Mouse (Mus musculus) lung, postnatal 0 days (tissue): ENCODE measurements around the gene Evi2b. TPM values are rescaled to one million over a fixed set of nuclear protein-coding genes. Genes with fewer than 3 reads are reported as not detected.

Experiments used
- ATAC-seq: fragments of 200-750 bp; cut with Nextera tagmentation; 2 replicates; pipeline ENCODE4 v1.8.0; 2017; ENCODE audit warnings: moderate library complexity
- DNase-seq: peaks from one replicate; pipeline ENCODE4 v3.0.0-alpha.2; 2016; ENCODE audit warnings: low spot score
- H3K27ac ChIP-seq: fragments of 300-500 bp; sonication (generic); 2 replicates; pipeline ENCODE4 v1.5.1; 2014; ENCODE audit warnings: antibody characterized with exemption, mild to moderate bottlenecking, low read length, mixed read lengths
- H3K27me3 ChIP-seq: fragments of 300-500 bp; sonication (generic); replicated peaks from 2 replicates; pipeline ENCODE4 v1.6.1; 2014; ENCODE audit warnings: low read length, mixed read lengths; ENCODE audit not compliant: insufficient read depth
- H3K36me3 ChIP-seq: fragments of 300-500 bp; sonication (generic); 2 replicates; pipeline ENCODE4 v1.6.1; 2014; ENCODE audit warnings: low read length, mixed read lengths; ENCODE audit not compliant: insufficient read depth
- H3K4me1 ChIP-seq: fragments of 300-500 bp; sonication (generic); 2 replicates; pipeline ENCODE4 v1.6.1; 2014; ENCODE audit warnings: antibody characterized with exemption, low read depth, low read length, mixed read lengths; ENCODE audit not compliant: insufficient read depth
- H3K4me2 ChIP-seq: fragments of 300-500 bp; sonication (generic); replicated peaks from 2 replicates; pipeline ENCODE4 v1.6.1; 2014; ENCODE audit warnings: low read depth, mild to moderate bottlenecking, low read length, moderate library complexity, mixed read lengths
- H3K4me3 ChIP-seq: fragments of 300-500 bp; sonication (generic); 2 replicates; pipeline ENCODE4 v1.5.1; 2014; ENCODE audit warnings: low read depth, low read length
- H3K9ac ChIP-seq: fragments of 300-500 bp; sonication (generic); replicated peaks from 2 replicates; pipeline ENCODE4 v1.6.1; 2014; ENCODE audit warnings: low read depth, mild to moderate bottlenecking
- H3K9me3 ChIP-seq: fragments of 300-500 bp; sonication (generic); 2 replicates; pipeline ENCODE4 v1.6.1; 2016; ENCODE audit warnings: low read length, mixed read lengths
- CTCF ChIP-seq: IDR thresholded peaks from 2 replicates; pipeline ENCODE4 v1.5.1; 2016; ENCODE audit warnings: antibody characterized with exemption, mild to moderate bottlenecking
- EP300 ChIP-seq: IDR thresholded peaks from 2 replicates; pipeline ENCODE4 v1.6.1; 2016; ENCODE audit warnings: antibody characterized with exemption, mild to moderate bottlenecking, control low read depth
- WGBS: fragments of 180-500 bp; shearing (Covaris S2); extraction: QIAGEN DNeasy Blood & Tissue Kit; methylation state at CpG from one replicate; pipeline ENCODE4 v1.1.7; 2014; 5-methylcytosine and 5-hydroxymethylcytosine counted together
- polyA plus RNA-seq: library from polyadenylated mRNA; unstranded; fragments of >200 nt; fragmentation: Nextera tagmentation; extraction: Ambion mirVana; gene quantifications from 2 replicates; pipeline ENCODE4 v1.2.1, GENCODE M21; 2015

Evi2b gene
- polyA plus RNA-seq, 1 experiment from 2014 or later, result 2.6 TPM

DNA sequence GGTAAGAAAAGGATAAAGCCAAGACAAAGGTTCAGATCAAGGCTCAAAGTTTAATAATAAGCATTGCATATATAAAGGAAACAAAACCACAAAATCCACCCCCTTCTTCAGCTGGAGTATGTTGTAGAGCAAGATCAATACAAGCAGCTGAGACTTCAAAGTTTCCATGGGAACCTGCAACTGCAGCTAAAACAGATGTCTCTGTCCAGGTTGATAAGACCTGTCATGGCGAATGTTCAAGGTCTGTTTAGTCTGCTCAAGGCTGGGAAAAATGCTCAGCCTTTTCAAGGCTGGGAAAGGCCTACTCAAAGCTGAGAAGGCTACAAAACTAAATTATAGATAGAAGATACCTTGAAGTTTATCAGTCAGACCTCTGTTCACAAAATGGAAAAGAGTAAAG is 29.1 kb upstream of the Evi2b start:
- no peaks in the 10 kb centered on the region for H3K27me3 ChIP-seq
- TF ChIP-seq EP300 (no peak), CTCF (no peak)
- no peaks in the 10 kb centered on the region for H3K9me3 ChIP-seq
- H3K4me3 ChIP-seq, result no peak overlapping the region
- H3K9ac ChIP-seq, result no peak overlapping the region
- 57% methylated on average over 1 of the region's 1 CpGs for WGBS
- H3K4me2 ChIP-seq, result no peak overlapping the region
- H3K36me3 ChIP-seq, result peaks cover 33% of the 10 kb centered on the region
- no peaks in the 10 kb centered on the region for H3K4me1 ChIP-seq
- DNase-seq (no peak), ATAC-seq (no peak)
- H3K27ac ChIP-seq, result no peak overlapping the region

DNA sequence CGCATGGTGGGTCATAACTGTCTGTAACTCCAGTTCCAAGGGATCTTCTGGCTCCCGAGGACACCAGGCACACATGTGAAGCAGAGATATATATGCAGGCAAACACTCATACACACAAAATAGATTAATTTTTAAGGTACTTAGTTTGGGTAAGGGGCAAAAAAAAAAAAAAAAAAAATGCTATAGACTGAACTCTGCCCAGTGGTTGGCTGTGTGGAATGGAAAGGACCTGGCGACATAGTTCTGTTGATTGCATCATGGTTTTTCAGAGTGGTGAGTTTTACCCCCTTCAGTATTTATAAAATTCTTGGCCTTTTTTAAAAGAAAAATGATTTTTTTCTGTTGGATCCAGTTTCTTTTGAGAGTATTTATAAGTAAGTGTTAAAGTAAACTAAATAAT is 12.7 kb upstream of the Evi2b start:
- no peaks in the 10 kb centered on the region for H3K9me3 ChIP-seq
- no peak overlapping the region for H3K27ac ChIP-seq
- H3K4me1 ChIP-seq, result no peaks in the 10 kb centered on the region
- no peak overlapping the region for H3K4me2 ChIP-seq
- peaks cover 10% of the 10 kb centered on the region; the same call in 1 of the 2 replicates for H3K36me3 ChIP-seq
- H3K9ac ChIP-seq, result no peak overlapping the region
- H3K27me3 ChIP-seq, result no peaks in the 10 kb centered on the region
- TF ChIP-seq EP300 (no peak), CTCF (no peak)
- ATAC-seq, result no peak
- no peak for DNase-seq
- no peak overlapping the region for H3K4me3 ChIP-seq
- 85% methylated on average over 3 of the region's 3 CpGs for WGBS

DNA sequence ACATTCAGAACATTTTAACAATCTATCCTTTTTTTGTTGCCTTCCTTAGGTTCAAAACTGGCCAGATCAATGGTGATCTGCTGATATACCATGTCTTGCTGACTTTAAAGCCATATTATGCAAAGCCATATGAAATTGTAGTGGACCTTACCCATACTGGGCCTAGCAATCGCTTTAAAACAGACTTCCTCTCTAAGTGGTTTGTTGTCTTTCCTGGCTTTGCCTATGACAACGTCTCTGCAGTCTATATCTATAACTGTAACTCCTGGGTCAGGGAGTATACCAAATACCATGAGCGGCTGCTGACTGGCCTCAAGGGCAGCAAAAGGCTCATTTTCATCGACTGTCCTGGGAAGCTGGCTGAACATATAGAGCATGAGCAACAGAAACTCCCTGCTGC is 12.0 kb upstream of the Evi2b start:
- no peak for DNase-seq
- Histone ChIP-seq H3K4me2 (no peak overlapping the region), H3K9ac (no peak overlapping the region), H3K36me3 (peaks cover 10% of the 10 kb centered on the region; the same call in 1 of the 2 replicates), H3K27me3 (no peaks in the 10 kb centered on the region), H3K9me3 (no peaks in the 10 kb centered on the region), H3K27ac (no peak overlapping the region), H3K4me1 (no peaks in the 10 kb centered on the region), H3K4me3 (no peak overlapping the region)
- no peak for ATAC-seq
- 82% methylated on average over 4 of the region's 4 CpGs for WGBS
- TF ChIP-seq CTCF (no peak), EP300 (no peak)

DNA sequence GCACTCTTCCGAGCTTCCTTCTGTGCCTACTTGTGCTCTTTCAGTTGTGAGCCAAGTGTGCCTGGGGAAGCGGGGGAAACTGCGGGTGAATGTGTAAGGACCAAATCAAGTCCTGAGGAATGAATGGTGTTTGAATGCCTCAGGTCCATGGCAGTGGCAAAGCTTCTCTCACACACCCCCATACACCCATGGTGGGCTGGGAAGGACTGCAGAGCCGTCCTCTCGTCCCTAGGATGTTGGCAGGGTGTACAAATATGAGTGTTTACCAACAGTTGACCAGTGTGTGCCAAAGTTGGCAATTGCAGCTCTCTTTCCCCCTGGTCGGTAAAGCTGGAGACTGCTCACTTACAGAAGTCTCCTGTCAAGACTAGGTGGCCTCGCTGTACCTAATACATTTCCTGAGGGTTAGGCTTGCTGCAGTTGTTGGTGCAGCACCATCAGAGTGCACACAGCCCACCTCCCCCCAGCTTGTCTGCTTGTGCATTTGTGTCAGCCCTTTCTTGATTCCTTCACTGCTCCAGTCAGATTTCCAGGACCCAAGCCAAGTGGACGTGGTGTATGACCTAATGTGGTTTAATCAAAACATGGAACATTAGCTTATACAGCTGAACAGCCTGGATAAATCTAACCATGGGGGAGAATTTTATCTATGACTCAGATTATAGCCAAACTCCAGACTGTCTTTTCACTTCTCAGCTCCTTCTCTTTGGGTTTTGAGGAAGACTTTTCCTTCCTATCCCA is 10.6 kb upstream of the Evi2b start:
- peaks cover 10% of the 10 kb centered on the region; the same call in 1 of the 2 replicates for H3K36me3 ChIP-seq
- no peaks in the 10 kb centered on the region for H3K27me3 ChIP-seq
- no peak overlapping the region for H3K9ac ChIP-seq
- DNase-seq (peak; percentile 74), ATAC-seq (peak; percentile 72)
- no peak for TF ChIP-seq CTCF
- TF ChIP-seq EP300, result no peak
- no peaks in the 10 kb centered on the region for H3K9me3 ChIP-seq
- H3K4me3 ChIP-seq, result no peak overlapping the region
- H3K27ac ChIP-seq, result no peak overlapping the region
- 57% methylated on average over 8 of the region's 8 CpGs for WGBS
- no peak overlapping the region for H3K4me2 ChIP-seq
- H3K4me1 ChIP-seq, result no peaks in the 10 kb centered on the region

DNA sequence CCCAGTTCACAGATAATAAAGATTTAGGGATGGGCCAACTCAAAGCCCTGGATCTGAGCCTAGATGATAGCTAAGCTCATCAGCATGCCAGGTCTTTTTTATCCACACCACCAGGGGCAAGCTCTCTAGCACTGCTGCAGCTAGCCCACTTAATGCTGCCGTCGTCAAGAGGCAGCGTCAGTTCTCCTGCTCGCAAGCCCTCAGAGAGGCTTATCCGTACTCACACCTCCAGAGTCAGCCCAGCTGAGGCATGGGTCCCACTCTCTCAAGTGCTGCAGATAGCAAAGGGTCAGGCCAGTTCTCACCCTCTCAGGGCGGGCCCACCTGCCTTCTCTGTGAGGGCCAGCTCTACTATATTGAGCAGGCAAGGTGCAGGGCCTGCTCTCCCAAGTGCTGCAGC is 9.7 kb upstream of the Evi2b start:
- H3K36me3 ChIP-seq, result peaks cover 10% of the 10 kb centered on the region; the same call in 1 of the 2 replicates
- TF ChIP-seq CTCF (no peak), EP300 (no peak)
- H3K27ac ChIP-seq, result no peak overlapping the region
- H3K27me3 ChIP-seq, result no peaks in the 10 kb centered on the region
- H3K4me3 ChIP-seq, result no peak overlapping the region
- DNase-seq (no peak), ATAC-seq (no peak)
- no peaks in the 10 kb centered on the region for H3K9me3 ChIP-seq
- H3K4me1 ChIP-seq, result no peaks in the 10 kb centered on the region
- H3K9ac ChIP-seq, result no peak overlapping the region
- no peak overlapping the region for H3K4me2 ChIP-seq
- WGBS, result 61% methylated on average over 6 of the region's 6 CpGs

DNA sequence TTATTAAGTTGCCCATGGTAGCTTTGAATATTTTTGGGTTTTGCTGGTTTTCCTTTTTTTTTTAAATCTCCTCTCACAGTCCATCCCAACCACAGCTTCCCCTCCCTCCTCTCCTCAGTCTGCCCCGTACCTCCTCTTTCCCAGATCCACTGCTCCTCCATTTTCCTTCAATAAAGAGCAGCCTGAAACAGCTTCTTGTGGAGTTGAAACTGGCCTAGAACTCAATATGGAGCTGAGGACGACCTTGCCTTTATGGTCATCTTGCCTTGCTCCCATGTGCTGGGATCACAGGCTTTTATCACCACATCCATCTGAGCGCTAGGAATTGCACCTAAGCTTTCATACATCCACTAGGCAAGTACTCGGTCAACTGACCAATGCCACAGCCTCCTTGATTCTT is 7.9 kb upstream of the Evi2b start:
- DNase-seq, result no peak
- H3K27me3 ChIP-seq, result no peaks in the 10 kb centered on the region
- no peak overlapping the region for H3K27ac ChIP-seq

More for the DNA sequence above, 7.9 kb upstream of the Evi2b start:
- TF ChIP-seq CTCF, result no peak
- no peak for TF ChIP-seq EP300
- Histone ChIP-seq H3K4me1 (no peaks in the 10 kb centered on the region), H3K36me3 (peaks cover under 1% of the 10 kb centered on the region; the same call in 1 of the 2 replicates), H3K9ac (no peak overlapping the region), H3K9me3 (no peaks in the 10 kb centered on the region), H3K4me3 (no peak overlapping the region), H3K4me2 (no peak overlapping the region)
- WGBS, result 92% methylated on average over 4 of the region's 4 CpGs
- no peak for ATAC-seq
